Mouse (Mus musculus) stomach, postnatal 0 days (tissue): ENCODE data around the gene Gm36245.
"Not testable (repeated sequence)": the region's sequence is repeated elsewhere in the genome, so short reads cannot be mapped to it uniquely, and the experiment has no call there.

Experiments
- CTCF ChIP-seq: IDR thresholded peaks from 2 replicates; pipeline ENCODE4 v1.5.1; 2016; ENCODE audit warnings: antibody characterized with exemption, low read depth, mild to moderate bottlenecking, moderate library complexity
- EP300 ChIP-seq: optimal IDR thresholded peaks from 2 replicates; pipeline ENCODE3; 2016; ENCODE audit warnings: antibody characterized with exemption

- TF ChIP-seq CTCF, EP300: not testable (repeated sequence)
Measured at GRCm38 (mm10) chr15:77629822-77630221, 30.8 kb downstream of the Gm36245 start.
